Mouse (Mus musculus): ENCODE measurements around the gene Vmn1r111.
"Not testable (repeated sequence)": the region's sequence is repeated elsewhere in the genome, so short reads cannot be mapped to it uniquely, and the experiment has no call there.

The Vmn1r111 gene

DNA sequence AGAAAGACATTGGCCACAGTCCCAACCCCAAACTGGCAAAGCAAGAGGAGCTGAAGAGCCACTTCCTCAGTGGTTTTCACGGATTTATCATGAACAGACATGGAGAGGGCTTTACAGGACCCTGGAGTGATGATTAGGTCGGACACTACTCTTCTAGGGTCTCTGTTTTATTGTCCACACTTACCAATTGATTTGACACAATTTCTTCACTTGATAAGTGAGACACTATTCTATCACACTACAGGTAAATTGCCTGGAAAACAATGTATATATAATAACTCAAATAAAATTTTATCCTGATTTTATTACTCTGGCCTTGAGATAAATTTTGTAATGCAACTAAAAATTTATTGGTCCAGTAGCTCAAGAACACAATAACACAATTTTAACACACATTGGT lies at the start of gene Vmn1r111:
Gene Vmn1r111 (minus strand): TSS at position 101 of the 400 bp plus-strand sequence.
- not testable (repeated sequence) for DNase-seq (ENCODE audit: low read depth, low spot score)

DNA sequence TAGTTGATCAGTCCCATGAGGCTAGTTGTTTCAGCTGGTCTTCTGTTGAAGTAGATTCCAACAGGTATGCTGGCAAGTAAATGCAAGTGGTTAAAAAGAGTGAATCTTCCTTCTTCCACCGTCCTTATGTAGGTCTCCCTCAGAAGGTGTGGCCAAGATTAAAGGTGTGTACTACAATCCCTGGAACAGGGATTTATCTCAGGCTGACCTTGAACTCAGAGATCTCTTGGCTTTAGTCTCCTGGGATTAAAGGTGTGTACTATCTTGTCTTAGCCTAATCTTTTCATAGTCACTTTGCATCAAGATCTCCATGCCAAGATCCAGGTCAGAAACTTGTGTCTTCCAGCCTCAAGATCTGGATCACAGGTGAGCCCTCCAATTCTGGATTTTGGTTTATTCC lies 27.5 kb upstream of the Vmn1r111 start, which contains the start of gene Gm10668:
Gene Gm10668 (minus strand): TSS at position 101 of the 400 bp plus-strand sequence.
- not testable (repeated sequence) for DNase-seq (ENCODE audit: low read depth, low spot score)

DNA sequence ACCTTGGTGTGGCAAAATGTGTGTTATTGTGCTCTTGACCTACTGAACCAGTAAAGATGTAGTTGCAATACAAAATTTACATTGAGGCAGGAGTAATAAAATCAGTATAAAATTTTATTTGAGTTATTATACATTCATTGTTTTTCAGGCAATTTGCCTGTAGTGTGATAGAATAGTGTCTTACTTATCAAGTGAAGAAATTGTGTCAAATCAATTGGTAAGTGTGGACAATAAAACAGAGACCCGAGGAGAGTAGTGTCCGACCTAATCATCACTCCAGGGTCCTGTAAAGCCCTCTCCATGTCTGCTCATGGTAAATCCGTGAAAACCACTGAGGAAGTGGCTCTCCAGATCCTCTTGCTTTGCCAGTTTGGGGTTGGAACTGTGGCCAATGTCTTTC lies 34.4 kb downstream of the Vmn1r111 start, which contains the start of gene Vmn1r107:
Gene Vmn1r107 (plus strand): TSS at position 301 of the 400 bp plus-strand sequence.
- DNase-seq (ENCODE audit: low read depth, low spot score) = not testable (repeated sequence)
